Mouse (Mus musculus): ENCODE measurements around the gene Slc7a1. TPM values are rescaled to one million over a fixed set of nuclear protein-coding genes. Genes with fewer than 3 reads are reported as not detected.

Slc7a1 gene
- polyA plus RNA-seq, 1 experiment from 2014 or later: 16.2 TPM

DNA sequence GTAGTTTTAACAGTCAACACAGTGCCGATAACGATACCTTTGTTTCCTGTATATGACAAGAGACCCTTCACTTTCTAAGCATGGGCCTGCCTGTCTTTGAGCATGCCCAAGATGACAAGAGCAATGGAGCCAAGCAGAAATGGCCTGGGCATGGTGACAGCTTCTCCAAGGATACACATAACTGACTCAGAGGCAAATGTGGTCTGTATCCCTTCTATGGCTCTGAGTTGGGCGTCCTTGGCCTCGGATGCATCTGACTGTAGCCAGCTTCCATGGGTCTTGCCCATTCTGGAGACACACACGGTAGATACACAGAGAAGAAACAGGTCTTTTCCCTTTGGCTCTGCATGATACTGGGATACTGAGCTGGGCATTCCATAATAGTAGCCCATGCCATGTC lies 84.8 kb downstream of the Slc7a1 start:
- no peak overlapping the region for H3K27ac ChIP-seq (replicated peaks)
- no peaks in the 10 kb centered on the region for H3K4me1 ChIP-seq
- no peak overlapping the region for H3K4me3 ChIP-seq
- H3K36me3 ChIP-seq: peaks cover 53% of the 10 kb centered on the region
- no peaks in the 10 kb centered on the region for H3K27me3 ChIP-seq (replicated peaks)
- H3K4me2 ChIP-seq: no peak overlapping the region
- H3K9ac ChIP-seq: no peak overlapping the region
- no peak for ATAC-seq (ENCODE audit: extremely low read depth, insufficient number of reproducible peaks, low FRiP score, low TSS enrichment)
- no peaks in the 10 kb centered on the region for H3K9me3 ChIP-seq
- WGBS: 86% methylated on average over 5 of the region's 5 CpGs

DNA sequence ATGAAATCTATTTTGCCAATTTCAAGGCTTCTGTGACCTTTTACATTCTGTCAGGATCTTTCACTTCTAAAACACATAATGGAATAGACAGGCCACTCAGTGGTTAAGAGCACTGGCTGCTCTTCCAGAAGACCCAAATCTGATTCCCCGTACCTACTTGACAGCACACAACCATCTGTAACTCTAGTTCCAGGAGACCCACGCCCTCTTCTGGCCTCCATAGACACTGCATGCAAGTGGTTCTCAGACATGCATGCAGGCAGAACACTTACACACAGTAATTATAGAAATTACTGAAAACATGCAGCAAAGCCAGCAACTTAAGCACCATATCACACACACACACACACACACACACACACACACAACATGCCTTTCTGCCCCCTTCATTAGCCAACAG lies 87.3 kb downstream of the Slc7a1 start:
- Histone ChIP-seq H3K4me2 (no peak overlapping the region), H3K36me3 (peaks cover 75% of the 10 kb centered on the region), H3K27me3 (replicated peaks) (no peaks in the 10 kb centered on the region), H3K9ac (no peak overlapping the region), H3K9me3 (no peaks in the 10 kb centered on the region), H3K4me1 (no peaks in the 10 kb centered on the region), H3K4me3 (no peak overlapping the region), H3K27ac (replicated peaks) (no peak overlapping the region)
- 49% methylated on average over 2 of the region's 2 CpGs for WGBS
- ATAC-seq (ENCODE audit: extremely low read depth, insufficient number of reproducible peaks, low FRiP score, low TSS enrichment): no peak

DNA sequence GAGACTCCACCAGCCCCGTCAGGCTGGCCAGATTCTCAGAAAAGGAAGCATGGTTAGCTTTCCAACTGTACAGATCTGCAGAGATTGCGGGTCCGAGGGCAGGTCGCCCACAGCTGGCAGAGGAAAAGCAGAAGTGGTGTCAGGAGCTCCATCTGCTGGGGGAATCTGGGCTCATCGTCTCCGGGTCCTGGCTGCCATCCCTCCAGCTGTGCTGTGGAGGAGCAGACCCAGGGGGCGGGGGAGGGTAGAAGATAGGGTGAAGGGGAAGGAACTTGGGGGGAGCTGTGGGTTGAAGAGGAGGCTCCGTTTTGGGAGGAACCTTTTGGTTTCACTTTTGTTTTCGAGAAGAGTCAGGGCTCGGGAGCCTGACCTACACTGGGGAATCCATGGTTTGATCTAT lies 88.9 kb downstream of the Slc7a1 start:
- Histone ChIP-seq H3K9me3 (no peaks in the 10 kb centered on the region), H3K36me3 (peaks cover 92% of the 10 kb centered on the region), H3K4me3 (no peak overlapping the region), H3K27me3 (replicated peaks) (no peaks in the 10 kb centered on the region), H3K27ac (replicated peaks) (no peak overlapping the region), H3K9ac (no peak overlapping the region), H3K4me1 (no peaks in the 10 kb centered on the region), H3K4me2 (no peak overlapping the region)
- 61% methylated on average over 10 of the region's 10 CpGs for WGBS
- ATAC-seq (ENCODE audit: extremely low read depth, insufficient number of reproducible peaks, low FRiP score, low TSS enrichment): no peak

DNA sequence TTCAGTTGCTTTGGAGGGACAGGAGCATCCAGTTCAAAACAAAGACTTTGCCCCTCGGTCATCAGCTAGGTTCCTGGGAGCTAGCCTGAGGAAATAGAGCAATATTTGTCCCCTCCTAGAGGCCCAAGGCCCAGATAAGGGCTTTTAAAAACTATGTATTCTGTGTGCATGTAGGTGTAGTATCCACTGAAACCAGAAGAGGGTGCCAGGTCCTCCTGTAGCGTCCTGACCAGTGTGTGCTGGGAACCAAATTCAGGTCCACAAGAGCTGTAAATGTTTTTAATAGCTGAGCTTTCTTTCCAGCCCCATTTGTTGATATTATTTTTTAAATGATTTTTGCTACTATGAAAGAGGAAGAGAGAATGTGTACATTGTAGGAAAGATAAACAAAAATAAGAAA lies 95.6 kb downstream of the Slc7a1 start:
- Histone ChIP-seq H3K4me1 (no peaks in the 10 kb centered on the region), H3K4me3 (no peak overlapping the region), H3K27me3 (replicated peaks) (no peaks in the 10 kb centered on the region), H3K9me3 (no peaks in the 10 kb centered on the region), H3K4me2 (no peak overlapping the region), H3K27ac (replicated peaks) (no peak overlapping the region), H3K36me3 (peaks cover 93% of the 10 kb centered on the region), H3K9ac (no peak overlapping the region)
- WGBS: 84% methylated on average over 2 of the region's 2 CpGs
- ATAC-seq (ENCODE audit: extremely low read depth, insufficient number of reproducible peaks, low FRiP score, low TSS enrichment): no peak

DNA sequence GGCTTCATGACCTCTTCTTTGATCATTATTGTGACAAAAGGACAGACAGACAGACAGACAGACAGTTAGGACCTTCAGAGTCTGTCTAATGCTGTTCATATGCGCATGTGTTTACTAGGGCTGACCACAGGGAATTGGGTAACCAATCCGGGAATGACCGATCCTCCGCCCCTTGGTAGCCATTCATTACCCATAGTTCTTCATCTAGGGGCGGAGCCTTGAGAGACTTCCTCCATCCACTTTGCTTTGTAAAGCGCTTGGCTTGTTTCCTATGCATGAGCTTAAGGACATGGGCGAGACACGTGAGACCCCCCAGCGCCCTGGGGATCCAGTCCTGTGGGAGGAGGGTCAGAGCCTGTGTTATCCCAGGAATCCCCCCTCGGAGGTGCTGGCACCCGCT lies 96.7 kb downstream of the Slc7a1 start:
- WGBS: 74% methylated on average over 11 of the region's 11 CpGs
- Histone ChIP-seq H3K4me3 (no peak overlapping the region), H3K9me3 (no peaks in the 10 kb centered on the region)

DNA sequence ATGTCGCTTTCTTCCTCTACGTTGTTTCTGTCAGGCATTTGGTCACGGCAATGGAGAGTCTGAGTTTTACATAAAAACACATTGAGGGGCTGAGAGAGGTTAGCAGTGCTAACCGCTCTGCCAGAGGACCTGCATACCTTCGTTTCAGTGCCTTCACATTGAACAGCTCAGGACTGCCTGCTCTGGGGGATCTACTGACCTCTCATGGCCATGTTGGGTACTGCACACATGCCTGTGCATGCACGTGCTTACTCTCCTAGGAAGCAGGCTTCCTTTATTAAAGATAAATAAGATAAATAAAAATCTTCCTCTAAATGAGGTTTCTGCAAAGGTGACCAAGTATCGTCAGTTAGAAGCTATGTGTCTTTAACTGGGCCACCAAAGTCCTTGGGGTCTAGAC lies 106.4 kb downstream of the Slc7a1 start:
- no peaks in the 10 kb centered on the region for H3K27me3 ChIP-seq (replicated peaks)
- no peak overlapping the region for H3K4me3 ChIP-seq
- H3K4me1 ChIP-seq: no peaks in the 10 kb centered on the region
- H3K4me2 ChIP-seq: no peak overlapping the region
- H3K27ac ChIP-seq (replicated peaks): no peak overlapping the region
- peaks cover 98% of the 10 kb centered on the region for H3K36me3 ChIP-seq
- ATAC-seq (ENCODE audit: extremely low read depth, insufficient number of reproducible peaks, low FRiP score, low TSS enrichment): no peak
- H3K9ac ChIP-seq: no peak overlapping the region
- 78% methylated on average over 7 of the region's 7 CpGs for WGBS
- H3K9me3 ChIP-seq: 0 out of 2 replicates have a peak, but pooled peaks cover 17% of the 10 kb centered on the region

More for the DNA sequence above, 96.7 kb downstream of the Slc7a1 start:
- Histone ChIP-seq H3K36me3 (peaks cover 93% of the 10 kb centered on the region), H3K4me2 (no peak overlapping the region), H3K27me3 (replicated peaks) (no peaks in the 10 kb centered on the region), H3K27ac (replicated peaks) (no peak overlapping the region), H3K4me1 (no peaks in the 10 kb centered on the region), H3K9ac (no peak overlapping the region)
- no peak; the same call in 1 of the 2 replicates for ATAC-seq (ENCODE audit: extremely low read depth, insufficient number of reproducible peaks, low FRiP score, low TSS enrichment)

DNA sequence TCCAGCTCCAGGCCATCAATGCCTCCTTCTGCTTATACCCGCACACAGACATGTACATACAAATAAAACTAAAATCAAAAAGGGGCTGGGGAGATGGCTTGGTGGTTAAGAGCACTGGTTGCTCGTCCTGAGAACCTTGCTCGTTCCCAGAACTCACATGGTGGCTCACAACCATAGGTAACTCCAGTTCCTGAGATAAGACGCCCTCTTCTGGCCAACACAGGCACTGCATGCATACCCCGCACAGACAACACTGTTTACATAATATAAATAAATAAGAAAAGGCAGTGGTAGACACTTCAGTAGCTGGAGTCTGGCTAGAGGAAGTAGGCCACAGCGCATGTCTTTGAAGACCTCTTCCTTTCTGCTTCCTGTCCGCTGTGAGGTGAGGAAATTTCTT lies 106.8 kb downstream of the Slc7a1 start:
- Histone ChIP-seq H3K4me1 (no peaks in the 10 kb centered on the region), H3K4me3 (no peak overlapping the region), H3K9me3 (0 out of 2 replicates have a peak, but pooled peaks cover 17% of the 10 kb centered on the region), H3K9ac (no peak overlapping the region), H3K36me3 (peaks cover 96% of the 10 kb centered on the region), H3K27me3 (replicated peaks) (no peaks in the 10 kb centered on the region), H3K4me2 (no peak overlapping the region), H3K27ac (replicated peaks) (no peak overlapping the region)
- ATAC-seq (ENCODE audit: extremely low read depth, insufficient number of reproducible peaks, low FRiP score, low TSS enrichment): no peak
- WGBS: 74% methylated on average over 7 of the region's 7 CpGs

DNA sequence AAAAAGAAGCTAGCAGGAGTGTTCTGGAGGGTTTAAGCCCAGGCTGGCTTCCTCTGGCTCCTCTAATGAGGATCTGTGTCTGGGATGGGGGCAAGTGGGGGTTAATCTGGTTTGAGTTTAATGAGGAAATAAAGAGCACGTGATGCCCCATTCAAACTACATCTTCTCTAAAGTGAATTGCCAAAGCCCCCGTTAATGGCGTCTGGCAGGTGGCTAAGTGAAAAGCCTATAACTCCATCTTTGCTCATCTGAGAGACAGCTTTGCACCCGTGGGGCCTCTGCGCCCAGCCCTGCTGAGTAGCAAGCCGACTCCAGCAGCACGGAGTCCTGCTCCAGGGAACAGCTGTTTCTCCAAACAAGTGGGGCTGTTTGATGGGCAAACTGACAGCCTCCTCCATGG lies 109.8 kb downstream of the Slc7a1 start:
- Histone ChIP-seq H3K4me3 (no peak overlapping the region), H3K4me2 (no peak overlapping the region), H3K27me3 (replicated peaks) (no peaks in the 10 kb centered on the region), H3K9me3 (0 out of 2 replicates have a peak, but pooled peaks cover 17% of the 10 kb centered on the region), H3K27ac (replicated peaks) (no peak overlapping the region), H3K4me1 (no peaks in the 10 kb centered on the region), H3K36me3 (peaks cover 91% of the 10 kb centered on the region), H3K9ac (no peak overlapping the region)
- WGBS: 77% methylated on average over 7 of the region's 7 CpGs
- ATAC-seq (ENCODE audit: extremely low read depth, insufficient number of reproducible peaks, low FRiP score, low TSS enrichment): no peak

DNA sequence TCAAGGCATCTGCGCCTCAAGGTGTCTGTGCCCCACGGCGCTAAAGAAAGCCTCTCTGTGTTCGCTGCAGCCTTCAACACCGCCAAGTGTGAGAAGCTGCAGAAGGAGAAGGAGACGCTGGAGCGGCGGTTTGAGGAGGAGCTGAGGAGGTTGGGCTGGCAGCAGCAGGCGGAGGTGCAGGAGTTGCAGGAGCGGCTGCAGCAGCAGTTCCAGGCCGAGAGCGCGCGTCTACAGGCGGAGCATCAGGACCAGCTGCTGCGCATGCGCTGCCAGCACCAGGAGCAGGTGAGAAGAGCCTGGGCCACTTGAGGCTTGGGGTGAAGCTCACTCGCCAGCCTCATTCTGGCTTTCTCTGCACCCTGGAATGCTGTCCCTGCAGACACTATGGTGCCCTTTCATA lies 110.9 kb downstream of the Slc7a1 start:
- no peaks in the 10 kb centered on the region for H3K27me3 ChIP-seq (replicated peaks)
- 0 out of 2 replicates have a peak, but pooled peaks cover 17% of the 10 kb centered on the region for H3K9me3 ChIP-seq
- H3K36me3 ChIP-seq: peaks cover 89% of the 10 kb centered on the region
- H3K4me3 ChIP-seq: no peak overlapping the region
- no peak overlapping the region for H3K4me2 ChIP-seq
- H3K27ac ChIP-seq (replicated peaks): 0 out of 2 replicates have a peak overlapping the region, but pooled peaks have one; percentile 20
- 57% methylated on average over 18 of the region's 18 CpGs for WGBS
- ATAC-seq (ENCODE audit: extremely low read depth, insufficient number of reproducible peaks, low FRiP score, low TSS enrichment): no peak
- H3K4me1 ChIP-seq: peaks cover under 1% of the 10 kb centered on the region; the same call in 1 of the 2 replicates
- peak overlapping the region; percentile 28; the same call in 1 of the 2 replicates for H3K9ac ChIP-seq

DNA sequence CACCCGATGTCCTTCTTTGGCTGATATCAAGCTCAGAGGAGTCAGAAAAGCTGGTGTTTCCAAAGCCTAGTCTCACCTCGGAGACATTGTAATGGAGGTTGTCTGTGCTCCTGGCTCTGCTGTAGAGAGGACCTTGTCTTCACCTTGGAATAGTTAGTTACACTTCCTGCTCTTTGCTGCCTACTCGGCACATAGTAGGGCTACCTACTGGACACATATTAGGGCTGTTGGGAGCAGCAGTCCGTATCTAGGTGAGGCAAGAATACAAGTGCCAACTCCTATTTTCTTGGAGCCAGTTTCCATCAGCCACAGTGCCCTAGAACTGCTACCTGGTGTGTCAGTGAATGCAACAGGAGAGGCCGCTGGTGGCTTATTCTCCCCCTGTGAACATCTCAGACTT lies 112.2 kb downstream of the Slc7a1 start:
- Histone ChIP-seq H3K4me2 (no peak overlapping the region), H3K9me3 (0 out of 2 replicates have a peak, but pooled peaks cover 15% of the 10 kb centered on the region), H3K4me3 (no peak overlapping the region), H3K9ac (no peak overlapping the region), H3K27me3 (replicated peaks) (no peaks in the 10 kb centered on the region), H3K27ac (replicated peaks) (no peak overlapping the region), H3K36me3 (peaks cover 86% of the 10 kb centered on the region), H3K4me1 (peaks cover 4% of the 10 kb centered on the region; the same call in 1 of the 2 replicates)
- WGBS: 85% methylated on average over 5 of the region's 5 CpGs
- ATAC-seq (ENCODE audit: extremely low read depth, insufficient number of reproducible peaks, low FRiP score, low TSS enrichment): no peak

DNA sequence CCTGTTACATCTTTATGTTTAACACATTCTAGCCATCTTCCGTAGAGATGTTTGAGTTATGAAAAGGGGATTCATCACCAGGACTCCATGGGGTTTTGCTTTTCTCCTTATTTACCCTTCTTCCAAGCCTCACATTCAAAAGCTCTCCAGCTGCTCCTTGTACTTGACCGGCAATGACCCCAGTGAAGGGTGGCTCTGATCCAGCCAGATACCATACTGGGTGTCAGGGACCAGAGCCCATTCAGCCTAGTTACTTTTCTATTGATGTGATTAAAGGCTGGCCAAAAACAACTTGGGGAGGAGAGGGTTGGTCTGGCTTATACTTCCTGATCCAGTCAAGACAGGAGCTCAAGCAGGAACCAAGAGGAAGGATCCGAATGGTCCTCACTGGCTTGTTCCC lies 116.1 kb downstream of the Slc7a1 start:
- Histone ChIP-seq H3K36me3 (peaks cover 87% of the 10 kb centered on the region), H3K27me3 (replicated peaks) (no peaks in the 10 kb centered on the region), H3K4me2 (no peak overlapping the region), H3K4me3 (no peak overlapping the region), H3K9me3 (no peaks in the 10 kb centered on the region), H3K9ac (no peak overlapping the region), H3K27ac (replicated peaks) (no peak overlapping the region), H3K4me1 (peaks cover 21% of the 10 kb centered on the region)
- 76% methylated on average over 3 of the region's 3 CpGs for WGBS
- no peak for ATAC-seq (ENCODE audit: extremely low read depth, insufficient number of reproducible peaks, low FRiP score, low TSS enrichment)

DNA sequence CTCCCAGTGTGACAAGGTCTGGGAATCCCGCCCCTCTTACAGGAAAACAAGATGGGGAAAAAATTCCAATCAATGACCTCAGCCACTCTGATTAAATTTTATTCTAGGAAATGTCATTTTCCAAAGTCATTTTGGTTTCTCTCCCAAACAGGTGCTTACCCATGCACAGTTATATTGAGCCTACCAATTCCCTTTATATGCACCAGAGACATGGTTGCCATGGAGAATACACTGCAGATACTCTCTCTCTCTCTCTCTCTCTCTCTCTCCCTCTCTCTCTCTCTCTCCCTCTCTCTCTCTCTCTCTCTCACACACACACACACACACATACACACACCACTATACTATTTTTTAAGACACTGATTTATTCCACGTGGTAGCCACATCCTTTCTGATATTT lies 116.5 kb downstream of the Slc7a1 start:
- no peak overlapping the region for H3K4me2 ChIP-seq
- WGBS: 74% methylated on average over 2 of the region's 2 CpGs
- no peak overlapping the region for H3K27ac ChIP-seq (replicated peaks)
- H3K4me3 ChIP-seq: no peak overlapping the region
- peaks cover 21% of the 10 kb centered on the region for H3K4me1 ChIP-seq
- ATAC-seq (ENCODE audit: extremely low read depth, insufficient number of reproducible peaks, low FRiP score, low TSS enrichment): no peak
- no peaks in the 10 kb centered on the region for H3K9me3 ChIP-seq
- H3K9ac ChIP-seq: no peak overlapping the region
- H3K27me3 ChIP-seq (replicated peaks): no peaks in the 10 kb centered on the region
- H3K36me3 ChIP-seq: peaks cover 88% of the 10 kb centered on the region

Data from heart, embryonic 13.5 days (tissue).